Mouse (Mus musculus): ENCODE results near the gene Xlr5b. TPM values are rescaled to one million over a fixed set of nuclear protein-coding genes. Genes with fewer than 3 reads are reported as not detected.
"Not testable (repeated sequence)": the region's sequence is repeated elsewhere in the genome, so short reads cannot be mapped to it uniquely, and the experiment has no call there.

Gene Xlr5b
- polyA plus RNA-seq (2014; fragmentation: Nextera tagmentation; extraction: Ambion mirVana): not detected in 2 replicates

- not testable (repeated sequence) for H3K9me3 ChIP-seq (ENCODE audit: control insufficient read depth, low read length); H3K4me3 ChIP-seq (ENCODE audit: low read depth, low read length); H3K4me1 ChIP-seq (ENCODE audit: control insufficient read depth, insufficient read depth, low read length); H3K36me3 ChIP-seq (ENCODE audit: control insufficient read depth, insufficient read depth, low read length); ATAC-seq (ENCODE audit: insufficient number of reproducible peaks, low FRiP score, low TSS enrichment, low read depth); H3K4me2 ChIP-seq (ENCODE audit: low read depth, severe bottlenecking); H3K27me3 ChIP-seq (ENCODE audit: control insufficient read depth, insufficient read depth, low read length); DNase-seq (ENCODE audit: low spot score); H3K27ac ChIP-seq (replicated peaks; ENCODE audit: low read depth, low read length); H3K9ac ChIP-seq (ENCODE audit: low read length)
- no CpG with 5 or more reads among the region's 20 CpGs for WGBS
Measured at GRCm38 (mm10) chrX:73148496-73148895, at the start of gene Xlr5b. Xlr5b (plus strand) TSS chrX:73148796.

- H3K4me2 ChIP-seq (ENCODE audit: low read depth, severe bottlenecking); H3K4me1 ChIP-seq (ENCODE audit: control insufficient read depth, insufficient read depth, low read length); H3K9ac ChIP-seq (ENCODE audit: low read length); DNase-seq (ENCODE audit: low spot score); H3K27me3 ChIP-seq (ENCODE audit: control insufficient read depth, insufficient read depth, low read length); ATAC-seq (ENCODE audit: insufficient number of reproducible peaks, low FRiP score, low TSS enrichment, low read depth); H3K9me3 ChIP-seq (ENCODE audit: control insufficient read depth, low read length); H3K36me3 ChIP-seq (ENCODE audit: control insufficient read depth, insufficient read depth, low read length); H3K27ac ChIP-seq (replicated peaks; ENCODE audit: low read depth, low read length); H3K4me3 ChIP-seq (ENCODE audit: low read depth, low read length): not testable (repeated sequence)
- WGBS: no CpG with 5 or more reads among the region's 7 CpGs
Measured at GRCm38 (mm10) chrX:73116747-73117146, 31.8 kb upstream of the Xlr5b start, which contains the start of gene Gm14685. Gm14685 (plus strand) TSS chrX:73117047.

- WGBS: no CpG with 5 or more reads among the region's 12 CpGs
- H3K27me3 ChIP-seq (ENCODE audit: control insufficient read depth, insufficient read depth, low read length); H3K4me1 ChIP-seq (ENCODE audit: control insufficient read depth, insufficient read depth, low read length); H3K4me3 ChIP-seq (ENCODE audit: low read depth, low read length); H3K27ac ChIP-seq (replicated peaks; ENCODE audit: low read depth, low read length); H3K36me3 ChIP-seq (ENCODE audit: control insufficient read depth, insufficient read depth, low read length); H3K9me3 ChIP-seq (ENCODE audit: control insufficient read depth, low read length); ATAC-seq (ENCODE audit: insufficient number of reproducible peaks, low FRiP score, low TSS enrichment, low read depth); H3K4me2 ChIP-seq (ENCODE audit: low read depth, severe bottlenecking); H3K9ac ChIP-seq (ENCODE audit: low read length); DNase-seq (ENCODE audit: low spot score): not testable (repeated sequence)
Measured at GRCm38 (mm10) chrX:73122859-73123829, 25.5 kb upstream of the Xlr5b start.

- not testable (repeated sequence) for H3K4me2 ChIP-seq (ENCODE audit: low read depth, severe bottlenecking); ATAC-seq (ENCODE audit: insufficient number of reproducible peaks, low FRiP score, low TSS enrichment, low read depth); H3K4me3 ChIP-seq (ENCODE audit: low read depth, low read length); H3K4me1 ChIP-seq (ENCODE audit: control insufficient read depth, insufficient read depth, low read length); H3K36me3 ChIP-seq (ENCODE audit: control insufficient read depth, insufficient read depth, low read length); H3K27ac ChIP-seq (replicated peaks; ENCODE audit: low read depth, low read length); H3K27me3 ChIP-seq (ENCODE audit: control insufficient read depth, insufficient read depth, low read length); H3K9me3 ChIP-seq (ENCODE audit: control insufficient read depth, low read length); H3K9ac ChIP-seq (ENCODE audit: low read length); DNase-seq (ENCODE audit: low spot score)
- WGBS: no CpG with 5 or more reads among the region's 7 CpGs
Measured at GRCm38 (mm10) chrX:73143218-73143618, 5.4 kb upstream of the Xlr5b start.

GRCm38 (mm10) chrX:73149350-73149749, 754 bp downstream of the Xlr5b start, which contains the start of gene DXBay18:
DXBay18 (minus strand) TSS chrX:73149450.
- H3K9me3 ChIP-seq (ENCODE audit: control insufficient read depth, low read length); H3K27me3 ChIP-seq (ENCODE audit: control insufficient read depth, insufficient read depth, low read length); H3K36me3 ChIP-seq (ENCODE audit: control insufficient read depth, insufficient read depth, low read length); H3K9ac ChIP-seq (ENCODE audit: low read length); H3K4me1 ChIP-seq (ENCODE audit: control insufficient read depth, insufficient read depth, low read length); H3K4me3 ChIP-seq (ENCODE audit: low read depth, low read length); H3K4me2 ChIP-seq (ENCODE audit: low read depth, severe bottlenecking); ATAC-seq (ENCODE audit: insufficient number of reproducible peaks, low FRiP score, low TSS enrichment, low read depth); H3K27ac ChIP-seq (replicated peaks; ENCODE audit: low read depth, low read length); DNase-seq (ENCODE audit: low spot score): not testable (repeated sequence)
- no CpG with 5 or more reads among the region's 7 CpGs for WGBS

GRCm38 (mm10) chrX:73176889-73177288, 28.3 kb downstream of the Xlr5b start, which contains the start of gene Spin2d:
Spin2d (minus strand) TSS chrX:73176989.
- 79% methylated on average over 4 of the region's 15 CpGs for WGBS
- ATAC-seq (ENCODE audit: insufficient number of reproducible peaks, low FRiP score, low TSS enrichment, low read depth); H3K27ac ChIP-seq (replicated peaks; ENCODE audit: low read depth, low read length): not testable (repeated sequence)

GRCm38 (mm10) chrX:73191934-73192333, 43.3 kb downstream of the Xlr5b start, which contains the start of gene Xlr3b:
Xlr3b (plus strand) TSS chrX:73192207.
- H3K4me2 ChIP-seq (ENCODE audit: low read depth, severe bottlenecking); DNase-seq (ENCODE audit: low spot score); H3K9ac ChIP-seq (ENCODE audit: low read length); ATAC-seq (ENCODE audit: insufficient number of reproducible peaks, low FRiP score, low TSS enrichment, low read depth); H3K9me3 ChIP-seq (ENCODE audit: control insufficient read depth, low read length); H3K27ac ChIP-seq (replicated peaks; ENCODE audit: low read depth, low read length); H3K27me3 ChIP-seq (ENCODE audit: control insufficient read depth, insufficient read depth, low read length); H3K4me1 ChIP-seq (ENCODE audit: control insufficient read depth, insufficient read depth, low read length); H3K4me3 ChIP-seq (ENCODE audit: low read depth, low read length); H3K36me3 ChIP-seq (ENCODE audit: control insufficient read depth, insufficient read depth, low read length): not testable (repeated sequence)
- WGBS: 76% methylated on average over 9 of the region's 12 CpGs

More at GRCm38 (mm10) chrX:73176889-73177288, 28.3 kb downstream of the Xlr5b start, which contains the start of gene Spin2d:
- H3K4me1 ChIP-seq (ENCODE audit: control insufficient read depth, insufficient read depth, low read length); H3K4me2 ChIP-seq (ENCODE audit: low read depth, severe bottlenecking); H3K9ac ChIP-seq (ENCODE audit: low read length); DNase-seq (ENCODE audit: low spot score); H3K36me3 ChIP-seq (ENCODE audit: control insufficient read depth, insufficient read depth, low read length); H3K9me3 ChIP-seq (ENCODE audit: control insufficient read depth, low read length); H3K27me3 ChIP-seq (ENCODE audit: control insufficient read depth, insufficient read depth, low read length); H3K4me3 ChIP-seq (ENCODE audit: low read depth, low read length): not testable (repeated sequence)
